In genomic region chr19:20406475-20406874, GRCm38 (mm10) we compare ENCODE assay signal across 19 mouse cellular contexts. TPM values are rescaled to one million over a fixed set of nuclear protein-coding genes. Genes with fewer than 3 reads are reported as not detected.
DNase-seq lines count a peak whose midpoint lies in the region; ATAC-seq and TF ChIP-seq lines count a peak whose summit lies in the region.
"Had no signal": no experiment of that assay in that cellular context is flagged by ENCODE, and none has a peak within 500 bp of the region (broad histone marks: within the 10 kb centered on the region; RNA-seq: fewer than 3 reads in every experiment).

No protein-coding gene starts in this region.

- H3K4me3 ChIP-seq in kidney, postnatal 0 days (replicated peaks; ENCODE audit: low read depth, low read length) = no peak overlapping the region
- no peak overlapping the region for H3K4me3 ChIP-seq in lung, postnatal 0 days (ENCODE audit: low read depth, low read length)
- no peak overlapping the region for H3K4me3 ChIP-seq in stomach, postnatal 0 days (ENCODE audit: low read depth, low read length)
- H3K4me3 ChIP-seq: heart, embryonic 10.5 days; hindbrain, embryonic 10.5 days had no signal

- no peak for TF ChIP-seq CTCF in kidney, postnatal 0 days (IDR thresholded peaks at IDR 0.05; ENCODE audit: low read depth)
- TF ChIP-seq CTCF in lung, postnatal 0 days (IDR thresholded peaks at IDR 0.05) = no peak
- no peak for TF ChIP-seq CTCF in stomach, postnatal 0 days (IDR thresholded peaks at IDR 0.05; ENCODE audit: low read depth)

- H3K27me3 ChIP-seq in kidney, postnatal 0 days (ENCODE audit: insufficient read depth, low read length) = no peaks in the 10 kb centered on the region
- no peaks in the 10 kb centered on the region for H3K27me3 ChIP-seq in lung, postnatal 0 days (replicated peaks; ENCODE audit: insufficient read depth, low read length)
- H3K27me3 ChIP-seq in stomach, postnatal 0 days (ENCODE audit: control insufficient read depth, insufficient read depth, low read length) = no peaks in the 10 kb centered on the region

- peak; percentile 52; the same call in 1 of the 2 replicates for ATAC-seq in kidney, postnatal 0 days (replicated peaks; ENCODE audit: low FRiP score, low read depth)
- peak; percentile 94 for ATAC-seq in lung, postnatal 0 days
- peak; percentile 96 for ATAC-seq in stomach, postnatal 0 days (ENCODE audit: low FRiP score, low TSS enrichment)
- ATAC-seq: forebrain, embryonic 16.5 days; hindbrain, postnatal 0 days had no signal

- no peak overlapping the region for H3K4me2 ChIP-seq in kidney, postnatal 0 days (ENCODE audit: low read length)
- no peak overlapping the region for H3K4me2 ChIP-seq in lung, postnatal 0 days (replicated peaks; ENCODE audit: low read depth, low read length)
- no peak overlapping the region for H3K4me2 ChIP-seq in stomach, postnatal 0 days (replicated peaks; ENCODE audit: low read depth)

- no peak overlapping the region for H3K9ac ChIP-seq in kidney, postnatal 0 days (ENCODE audit: low read depth, low read length)
- H3K9ac ChIP-seq in lung, postnatal 0 days (replicated peaks; ENCODE audit: low read depth) = no peak overlapping the region
- H3K9ac ChIP-seq in stomach, postnatal 0 days (ENCODE audit: low read length) = no peak overlapping the region

- no peaks in the 10 kb centered on the region for H3K9me3 ChIP-seq in kidney, postnatal 0 days (replicated peaks; ENCODE audit: low read length)
- no peaks in the 10 kb centered on the region for H3K9me3 ChIP-seq in lung, postnatal 0 days (ENCODE audit: low read length)
- no peaks in the 10 kb centered on the region for H3K9me3 ChIP-seq in stomach, postnatal 0 days (ENCODE audit: control insufficient read depth, low read length)
- H3K9me3 ChIP-seq: heart, embryonic 10.5 days; hindbrain, embryonic 10.5 days had no signal

- peak; percentile 96 for TF ChIP-seq EP300 in lung, postnatal 0 days (IDR thresholded peaks at IDR 0.05)
- TF ChIP-seq EP300 in stomach, postnatal 0 days (optimal IDR thresholded peaks at IDR 0.05) = peak; percentile 84

- WGBS in kidney, postnatal 0 days = 39% methylated on average over 3 of the region's 3 CpGs
- 34% methylated on average over 3 of the region's 3 CpGs for WGBS in lung, postnatal 0 days
- WGBS in large intestine, adult 2 months = 27% methylated on average over 3 of the region's 3 CpGs
- whole genome bisulfite sequencing in stomach, postnatal 0 days = 34% methylated on average over 3 of the region's 3 CpGs

- H3K36me3 ChIP-seq in kidney, postnatal 0 days (ENCODE audit: insufficient read depth, low read length) = no peaks in the 10 kb centered on the region
- no peaks in the 10 kb centered on the region for H3K36me3 ChIP-seq in lung, postnatal 0 days (ENCODE audit: insufficient read depth, low read length)
- H3K36me3 ChIP-seq in stomach, postnatal 0 days (ENCODE audit: control insufficient read depth, insufficient read depth, low read length) = no peaks in the 10 kb centered on the region
- H3K36me3 ChIP-seq: heart, embryonic 10.5 days; hindbrain, embryonic 10.5 days had no signal

- no peaks in the 10 kb centered on the region for H3K4me1 ChIP-seq in kidney, postnatal 0 days (replicated peaks; ENCODE audit: insufficient read depth, low read length)
- H3K4me1 ChIP-seq in lung, postnatal 0 days (ENCODE audit: insufficient read depth, low read depth, low read length) = no peaks in the 10 kb centered on the region; the same call in 1 of the 2 replicates
- 0 out of 2 replicates have a peak, but pooled peaks cover 4% of the 10 kb centered on the region for H3K4me1 ChIP-seq in stomach, postnatal 0 days (replicated peaks; ENCODE audit: control insufficient read depth, insufficient read depth)
- H3K4me1 ChIP-seq: heart, embryonic 10.5 days; hindbrain, embryonic 10.5 days had no signal

- peak overlapping the region; percentile 64 for H3K27ac ChIP-seq in kidney, postnatal 0 days
- H3K27ac ChIP-seq in lung, postnatal 0 days (ENCODE audit: low read length) = peak overlapping the region; percentile 82
- peak overlapping the region; percentile 49 for H3K27ac ChIP-seq in stomach, postnatal 0 days (replicated peaks)
- H3K27ac ChIP-seq: heart, embryonic 10.5 days; hindbrain, embryonic 10.5 days; hindbrain, postnatal 0 days had no signal

- DNase-seq in kidney, postnatal 0 days (ENCODE audit: low spot score) = no peak
- no peak for DNase-seq in kidney, adult 8-10 months
- DNase-seq in lung, postnatal 0 days (ENCODE audit: low spot score) = peak; percentile 90
- no peak for DNase-seq in lung, postnatal 10 days
- peak; percentile 33 for DNase-seq in large intestine, adult 2 months (ENCODE audit: low read depth, low spot score)
- peak; percentile 37 for DNase-seq in stomach, postnatal 0 days (ENCODE audit: low spot score)
- no peak for DNase-seq in layer of hippocampus, adult 11-12 months (ENCODE audit: low spot score)
- DNase-seq in neural tube, embryonic 10.5 days (ENCODE audit: extremely low spot score, low spot score) = no peak
- DNase-seq: cerebellum, adult 18-20 months; cerebellum, postnatal 36 days; gastrocnemius, postnatal 36 days; kidney, postnatal 4 days; layer of hippocampus, postnatal 36 days; thymus, adult 18-20 months; thymus, postnatal 4 days had no signal

RNA-seq across cellular contexts. Expression of gene Anxa1, which starts 15.7 kb away (rescaled TPM):
- polyA plus RNA-seq in kidney, postnatal 0 days (2015; fragmentation: Nextera tagmentation; extraction: Ambion mirVana) = 62.2 and 64.0 TPM in 2 replicates
- 505 and 526 TPM in 2 replicates for polyA plus RNA-seq in lung, postnatal 0 days (2015; fragmentation: Nextera tagmentation; extraction: Ambion mirVana)
- 5.7 and 6.0 TPM in 2 replicates for polyA plus RNA-seq in large intestine, adult 2 months (2012; rRNA removed)
- polyA plus RNA-seq in stomach, postnatal 0 days (2015; fragmentation: Nextera tagmentation; extraction: Ambion mirVana) = 666 and 760 TPM in 2 replicates

Comparison
In these comparisons a context has a peak if more than half of its experiments do, and no peak if none do; other contexts are left out.
1. DNase-seq: peak in lung, postnatal 0 days (single experiment), large intestine, adult 2 months (single experiment) and stomach, postnatal 0 days (single experiment); none in kidney, postnatal 0 days (single experiment), kidney, adult 8-10 months (0 of 2), lung, postnatal 10 days (single experiment), layer of hippocampus, adult 11-12 months (single experiment) and neural tube, embryonic 10.5 days (single experiment).
2. Peak in every context shown above with its lines, with median percentiles within 50 percentile points of each other: ATAC-seq and H3K27ac ChIP-seq.